Mouse (Mus musculus) heart, adult 2 months (tissue): ENCODE results near the gene Znrf3. TPM values are rescaled to one million over a fixed set of nuclear protein-coding genes. Genes with fewer than 3 reads are reported as not detected.

ENCODE experiments used
- DNase-seq, 2 experiments: peaks; one replicate each; pipeline ENCODE4 v3.0.0; 2021
- H3K27ac ChIP-seq: fragments of 200-600 bp; 2 replicates; pipeline ENCODE4 v1.8.1; 2022
- H3K27me3 ChIP-seq: fragments of 200-500 bp; 2 replicates; pipeline ENCODE4 v1.6.1; 2012; ENCODE audit warnings: mild to moderate bottlenecking, low read length, inconsistent platforms, mixed read lengths; ENCODE audit not compliant: control insufficient read depth, insufficient read depth
- H3K36me3 ChIP-seq: fragments of 200-500 bp; 2 replicates; pipeline ENCODE4 v1.6.1; 2012; ENCODE audit warnings: low read length, inconsistent platforms; ENCODE audit not compliant: control insufficient read depth, insufficient read depth
- H3K4me1 ChIP-seq: fragments of 200-500 bp; 2 replicates; pipeline ENCODE4 v1.6.1; 2011; ENCODE audit warnings: low read length; ENCODE audit not compliant: control insufficient read depth, insufficient read depth
- H3K4me3 ChIP-seq: fragments of 200-600 bp; 2 replicates; pipeline ENCODE4 v1.8.1; 2022
- H3K79me2 ChIP-seq: fragments of 200-500 bp; replicated peaks from 2 replicates; pipeline ENCODE4 v1.6.1; 2012; ENCODE audit warnings: mild to moderate bottlenecking, inconsistent platforms, low read length, moderate library complexity, mixed read lengths; ENCODE audit not compliant: control insufficient read depth, insufficient read depth
- H3K9ac ChIP-seq: fragments of 200-500 bp; 2 replicates; pipeline ENCODE4 v1.6.1; 2012; ENCODE audit warnings: low read depth, mild to moderate bottlenecking, control low read depth, inconsistent platforms, low read length, mixed read lengths
- CTCF ChIP-seq: fragments of 200-600 bp; IDR thresholded peaks from 2 replicates; pipeline ENCODE4 v1.8.1; 2022; ENCODE audit warnings: antibody characterized with exemption, mild to moderate bottlenecking, moderate library complexity
- EP300 ChIP-seq: fragments of 200-500 bp; IDR thresholded peaks from 2 replicates; pipeline ENCODE4 v1.6.1; 2011; ENCODE audit warnings: low read depth, low read length, control low read depth; ENCODE audit not compliant: insufficient read depth
- POLR2A ChIP-seq: fragments of 200-500 bp; IDR thresholded peaks from 2 replicates; pipeline ENCODE4 v1.6.1; 2011; ENCODE audit warnings: mild to moderate bottlenecking, low read depth, low read length, control low read depth; ENCODE audit not compliant: insufficient read depth
- WGBS: fragments of 180-500 bp; shearing (Covaris S2); methylation state at CpG from one replicate; pipeline ENCODE4 v1.1.7; 2018; 5-methylcytosine and 5-hydroxymethylcytosine counted together
- intact Hi-C: fragments of 180-260 bp; cut with DNase I; formaldehyde crosslinking; loops from one replicate; pipeline ENCODE4 v1.15.1; 2025
- polyA plus RNA-seq: library from polyadenylated mRNA; depleted of rRNA; stranded (reverse); fragments of >200 nt; gene quantifications from 2 replicates; pipeline ENCODE4 v1.2.3, GENCODE M21; 2012
- total RNA-seq, 2 experiments: library from RNA; stranded (reverse); gene quantifications; 2 replicates each; pipeline ENCODE4 v1.2.3; 2021

Znrf3 gene
- total and polyA plus RNA-seq, 3 experiments: 2.9 to 7.3 (median 7.3) TPM

DNA sequence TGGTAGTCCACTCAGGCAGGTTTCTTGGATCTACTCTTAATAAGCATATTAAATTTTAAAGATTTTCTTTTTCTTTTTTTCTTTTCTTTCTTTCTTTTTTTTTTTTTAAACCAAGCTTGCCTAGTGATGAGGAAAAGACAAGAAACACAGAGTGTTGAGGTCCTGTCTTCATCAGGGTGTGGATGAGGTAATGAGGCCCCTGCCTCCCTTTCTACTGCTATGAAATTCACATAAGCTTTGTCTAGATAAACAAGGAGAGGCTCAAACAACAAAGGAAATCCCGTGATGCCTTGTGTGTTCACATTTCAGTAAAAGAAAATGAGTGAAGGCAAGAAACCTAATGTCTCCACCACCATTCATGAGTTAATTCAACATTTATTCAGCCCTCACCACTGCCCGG lies 196.4 kb downstream of the Znrf3 start:
- intact Hi-C loops: no loop called here
- Histone ChIP-seq H3K36me3 (peaks cover 4% of the 10 kb centered on the region; the same call in 1 of the 2 replicates), H3K4me3 (no peak overlapping the region), H3K4me1 (peaks cover 18% of the 10 kb centered on the region), H3K79me2 (peaks cover 8% of the 10 kb centered on the region), H3K9ac (no peak overlapping the region), H3K27me3 (no peaks in the 10 kb centered on the region), H3K27ac (no peak overlapping the region)
- TF ChIP-seq EP300 (no peak), CTCF (no peak), POLR2A (no peak)
- no peak for DNase-seq
- 68% methylated on average over 2 of the region's 2 CpGs for WGBS

DNA sequence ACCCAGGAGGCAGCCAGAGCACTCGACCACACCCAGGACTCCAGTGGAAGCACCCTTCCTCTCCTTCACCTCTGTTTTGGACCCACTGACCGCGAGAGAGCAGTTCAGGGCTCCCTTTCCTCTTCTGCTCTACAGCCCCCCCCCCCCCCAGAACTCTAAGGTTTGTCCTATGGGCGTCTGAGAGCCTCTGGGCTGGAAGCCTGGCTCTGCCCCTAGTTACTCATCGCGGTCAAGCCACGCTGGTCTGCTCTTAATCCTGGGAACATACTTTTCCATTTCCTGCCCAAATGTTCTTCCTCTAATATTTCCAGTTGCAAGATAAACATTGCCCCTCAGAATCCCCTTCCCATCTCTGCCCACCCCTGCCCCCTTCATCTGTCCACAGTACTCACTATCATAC lies 199.2 kb downstream of the Znrf3 start:
- H3K4me3 ChIP-seq: no peak overlapping the region
- intact Hi-C loops: loop anchor here (2.0 kb wide), 1 partner anchor 15 kb away; the partner anchor contains the start of gene Kremen1
- WGBS: 36% methylated on average over 7 of the region's 7 CpGs
- no peaks in the 10 kb centered on the region for H3K27me3 ChIP-seq
- H3K9ac ChIP-seq: no peak overlapping the region
- H3K36me3 ChIP-seq: peaks cover 4% of the 10 kb centered on the region; the same call in 1 of the 2 replicates
- peak overlapping the region; percentile 78 for H3K27ac ChIP-seq
- H3K79me2 ChIP-seq: peaks cover 4% of the 10 kb centered on the region; the same call in 1 of the 2 replicates
- peaks cover 18% of the 10 kb centered on the region for H3K4me1 ChIP-seq
- no peak for TF ChIP-seq EP300
- TF ChIP-seq POLR2A: no peak
- TF ChIP-seq CTCF: no peak
- no peak for DNase-seq

DNA sequence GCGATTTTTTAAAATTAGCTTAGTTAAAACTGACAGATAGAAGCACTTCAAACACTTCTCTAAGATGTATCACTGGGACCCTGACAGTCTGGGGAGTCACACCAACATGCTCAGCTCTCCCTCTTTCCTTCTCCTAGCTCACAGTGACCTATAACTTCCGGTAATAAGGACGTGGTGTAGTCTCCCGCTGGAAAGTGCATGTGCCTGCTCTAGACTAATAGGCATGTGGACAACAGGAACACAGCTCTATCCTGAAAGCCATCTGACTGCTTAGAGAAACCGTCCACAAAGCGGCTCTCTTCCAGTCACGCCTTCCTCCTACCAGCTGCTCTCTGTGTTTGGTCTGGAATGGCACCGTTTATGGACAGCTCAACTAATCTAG lies 199.9 kb downstream of the Znrf3 start:
- Histone ChIP-seq H3K9ac (no peak overlapping the region), H3K4me3 (peak overlapping the region; percentile 30; the same call in 1 of the 2 replicates), H3K27me3 (no peaks in the 10 kb centered on the region), H3K4me1 (peaks cover 18% of the 10 kb centered on the region), H3K79me2 (peaks cover 4% of the 10 kb centered on the region; the same call in 1 of the 2 replicates), H3K36me3 (peaks cover 7% of the 10 kb centered on the region), H3K27ac (peak overlapping the region; percentile 78)
- WGBS: 20% methylated on average over 8 of the region's 8 CpGs
- intact Hi-C loops: loop anchor here (2.0 kb wide), 1 partner anchor 16 kb away; the partner anchor contains the start of gene Kremen1
- peak; percentile 23 to 34 for DNase-seq
- TF ChIP-seq CTCF (no peak), EP300 (no peak), POLR2A (no peak)

DNA sequence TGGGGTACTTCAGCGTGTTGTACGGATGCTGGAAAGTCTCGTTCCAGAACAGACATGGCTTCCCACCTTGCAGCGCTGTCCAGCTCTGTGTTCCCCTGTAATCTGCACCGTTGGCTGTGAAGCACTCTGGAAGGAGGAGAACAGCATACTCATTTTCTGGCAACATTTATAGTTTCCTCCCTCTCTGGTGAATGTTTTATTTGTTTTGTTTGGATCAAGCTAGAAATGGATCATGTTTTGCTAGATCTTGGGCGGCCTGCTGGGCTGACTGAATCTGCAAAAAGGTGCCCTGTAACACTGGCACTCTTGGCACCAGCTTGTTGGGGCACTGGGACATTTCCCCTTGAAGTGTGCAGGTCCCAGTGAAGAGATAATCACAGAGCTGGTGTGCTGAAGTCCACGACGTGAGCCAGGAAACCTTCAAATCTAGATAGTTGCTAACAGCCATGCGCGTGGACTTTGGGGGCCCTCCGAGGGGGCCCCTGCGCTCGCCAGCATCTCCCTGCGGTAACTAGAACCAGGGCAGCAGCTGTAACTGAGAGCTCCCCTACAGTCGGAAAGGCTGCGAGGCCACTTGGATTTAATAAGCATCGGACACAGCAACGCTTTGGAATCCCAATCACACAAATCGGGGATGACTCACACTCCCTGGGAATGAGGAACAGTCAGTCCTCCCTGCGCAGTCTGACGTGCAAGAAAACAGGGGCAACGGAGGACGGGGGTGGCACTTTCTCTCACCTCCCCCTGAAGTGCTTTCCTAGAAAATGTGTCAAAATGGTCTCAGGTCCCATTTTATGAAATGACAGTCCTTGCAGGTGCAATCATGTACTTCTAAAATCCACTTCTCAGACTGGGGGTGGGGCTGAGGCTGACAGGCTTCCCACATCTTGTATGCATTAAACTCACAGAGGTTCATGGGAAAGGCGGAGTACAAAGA lies 200.6 kb downstream of the Znrf3 start:
- Histone ChIP-seq H3K79me2 (peaks cover 4% of the 10 kb centered on the region; the same call in 1 of the 2 replicates), H3K4me3 (peak overlapping the region; percentile 30; the same call in 1 of the 2 replicates), H3K27me3 (no peaks in the 10 kb centered on the region), H3K9ac (no peak overlapping the region), H3K36me3 (peaks cover 7% of the 10 kb centered on the region), H3K27ac (peak overlapping the region; percentile 78), H3K4me1 (peaks cover 18% of the 10 kb centered on the region)
- peak; percentile 66 to 75 for DNase-seq
- TF ChIP-seq POLR2A (no peak), CTCF (peak; percentile 34), EP300 (peak; percentile 40; the same call in 1 of the 2 replicates)
- intact Hi-C loops: loop anchor here (2.0 kb wide), 1 partner anchor 17 kb away; the partner anchor contains the start of gene Kremen1
- WGBS: 33% methylated on average over 24 of the region's 24 CpGs

DNA sequence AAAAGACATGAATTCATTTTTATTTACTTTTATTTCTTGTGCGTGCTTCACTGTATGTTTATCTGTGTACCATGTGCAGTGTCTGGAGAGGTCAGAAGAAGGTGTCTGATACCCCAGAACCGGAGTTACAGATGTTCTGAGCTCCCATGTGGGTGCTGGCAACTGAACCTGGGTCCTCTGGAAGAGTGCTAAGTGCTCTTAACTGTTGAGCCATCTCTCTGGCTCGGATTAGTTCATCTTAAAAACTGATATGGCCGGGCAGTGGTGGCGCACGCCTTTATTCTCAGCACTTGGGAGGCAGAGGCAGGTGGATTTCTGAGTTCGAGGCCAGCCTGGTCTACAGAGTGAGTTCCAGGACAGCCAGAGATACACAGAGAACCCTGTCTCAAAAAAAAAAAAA lies 201.4 kb downstream of the Znrf3 start:
- peaks cover 18% of the 10 kb centered on the region for H3K4me1 ChIP-seq
- H3K27ac ChIP-seq: no peak overlapping the region; the same call in 1 of the 2 replicates
- H3K4me3 ChIP-seq: no peak overlapping the region
- no peak overlapping the region for H3K9ac ChIP-seq
- 0 out of 2 replicates have a peak, but pooled peaks cover 1% of the 10 kb centered on the region for H3K79me2 ChIP-seq
- 94% methylated on average over 7 of the region's 7 CpGs for WGBS
- peaks cover 7% of the 10 kb centered on the region for H3K36me3 ChIP-seq
- no peak for DNase-seq
- no peaks in the 10 kb centered on the region for H3K27me3 ChIP-seq
- no peak for TF ChIP-seq EP300
- no peak for TF ChIP-seq CTCF
- no peak for TF ChIP-seq POLR2A
- intact Hi-C loops: no loop called here
